Mouse (Mus musculus): ENCODE data around the gene Arid3c.
"Not testable (repeated sequence)": the region's sequence is repeated elsewhere in the genome, so short reads cannot be mapped to it uniquely, and the experiment has no call there.

Arid3c gene

GRCm38 (mm10) chr4:41731052-41731765 lies at the start of gene Arid3c:
TSS of gene Arid3c (minus strand) at chr4:41731142.
- DNase-seq (ENCODE audit: low read depth): no peak

GRCm38 (mm10) chr4:41775840-41776239 lies 44.9 kb upstream of the Arid3c start:
- not testable (repeated sequence) for DNase-seq (ENCODE audit: low read depth)

- DNase-seq (ENCODE audit: low read depth): not testable (repeated sequence)
These were observed 43.6 kb upstream of the Arid3c start for GRCm38 (mm10) chr4:41774506-41774905.

GRCm38 (mm10) chr4:41774002-41774401 lies 43.1 kb upstream of the Arid3c start, which contains the start of gene Ccl27a:
TSS of gene Ccl27a (minus strand) at chr4:41774247.
- peak; percentile 90 for DNase-seq (ENCODE audit: low read depth)

GRCm38 (mm10) chr4:41773502-41773901 lies 42.6 kb upstream of the Arid3c start:
- DNase-seq (ENCODE audit: low read depth): peak; percentile 68

GRCm38 (mm10) chr4:41772946-41773345 lies 42.0 kb upstream of the Arid3c start:
- peak; percentile 33 for DNase-seq (ENCODE audit: low read depth)

GRCm38 (mm10) chr4:41767301-41767700 lies 36.4 kb upstream of the Arid3c start:
- not testable (repeated sequence) for DNase-seq (ENCODE audit: low read depth)

GRCm38 (mm10) chr4:41763176-41763575 lies 32.2 kb upstream of the Arid3c start:
- DNase-seq (ENCODE audit: low read depth): not testable (repeated sequence)

- DNase-seq (ENCODE audit: low read depth): not testable (repeated sequence)
These were observed 31.8 kb upstream of the Arid3c start for GRCm38 (mm10) chr4:41762688-41763114.

GRCm38 (mm10) chr4:41762099-41762687 lies 31.3 kb upstream of the Arid3c start:
- no peak for DNase-seq (ENCODE audit: low read depth)

- no peak for DNase-seq (ENCODE audit: low read depth)
These were observed 30.7 kb upstream of the Arid3c start for GRCm38 (mm10) chr4:41761680-41762079.

- no peak for DNase-seq (ENCODE audit: low read depth)
These were observed 30.0 kb upstream of the Arid3c start for GRCm38 (mm10) chr4:41760911-41761310.

- DNase-seq (ENCODE audit: low read depth): no peak
These were observed 29.4 kb upstream of the Arid3c start for GRCm38 (mm10) chr4:41760288-41760721.

- DNase-seq (ENCODE audit: low read depth): no peak
These were observed 28.8 kb upstream of the Arid3c start for GRCm38 (mm10) chr4:41759656-41760287.

GRCm38 (mm10) chr4:41759206-41759605 lies 28.3 kb upstream of the Arid3c start:
- DNase-seq (ENCODE audit: low read depth): no peak

- DNase-seq (ENCODE audit: low read depth): no peak
These were observed 27.8 kb upstream of the Arid3c start for GRCm38 (mm10) chr4:41758701-41759100.

- no peak for DNase-seq (ENCODE audit: low read depth)
These were observed 27.1 kb upstream of the Arid3c start for GRCm38 (mm10) chr4:41758021-41758420.

- no peak for DNase-seq (ENCODE audit: low read depth)
These were observed 26.4 kb upstream of the Arid3c start for GRCm38 (mm10) chr4:41757321-41757720.

- DNase-seq (ENCODE audit: low read depth): no peak
These were observed 25.5 kb upstream of the Arid3c start for GRCm38 (mm10) chr4:41756440-41756839.

- peak; percentile 95 for DNase-seq (ENCODE audit: low read depth)
These were observed 24.7 kb upstream of the Arid3c start, which contains the start of gene Sigmar1 for GRCm38 (mm10) chr4:41755338-41756305. TSS of gene Sigmar1 (minus strand) at chr4:41756157.

- no peak for DNase-seq (ENCODE audit: low read depth)
These were observed 23.9 kb upstream of the Arid3c start, which contains the start of gene Galt for GRCm38 (mm10) chr4:41754797-41755337. TSS of gene Galt (plus strand) at chr4:41755228.
